Mouse (Mus musculus) embryonic facial prominence, embryonic 14.5 days (tissue): Measurements from ENCODE around the gene Sowaha. TPM values are rescaled to one million over a fixed set of nuclear protein-coding genes. Genes with fewer than 3 reads are reported as not detected.

Experiments used
- ATAC-seq: fragments of 200-750 bp; cut with Nextera tagmentation; 2 replicates; pipeline ENCODE4 v1.8.0; 2017; ENCODE audit warnings: low read depth, moderate number of reproducible peaks, moderate TSS enrichment
- DNase-seq: peaks from one replicate; pipeline ENCODE4 v3.0.0-alpha.2; 2015; ENCODE audit warnings: low spot score
- H3K27ac ChIP-seq: fragments of 300-500 bp; sonication (generic); replicated peaks from 2 replicates; pipeline ENCODE4 v1.5.1; 2014; ENCODE audit warnings: low read depth, mild to moderate bottlenecking, low read length, moderate library complexity
- H3K27me3 ChIP-seq: fragments of 300-500 bp; sonication (generic); replicated peaks from 2 replicates; pipeline ENCODE4 v1.6.1; 2014; ENCODE audit warnings: low read length; ENCODE audit not compliant: control insufficient read depth, insufficient read depth
- H3K36me3 ChIP-seq: fragments of 300-500 bp; sonication (generic); 2 replicates; pipeline ENCODE4 v1.6.1; 2014; ENCODE audit warnings: low read length, mixed read lengths; ENCODE audit not compliant: control insufficient read depth, insufficient read depth
- H3K4me1 ChIP-seq: fragments of 300-500 bp; sonication (generic); 2 replicates; pipeline ENCODE4 v1.6.1; 2014; ENCODE audit warnings: antibody characterized with exemption, low read length; ENCODE audit not compliant: control insufficient read depth, insufficient read depth
- H3K4me2 ChIP-seq: fragments of 300-500 bp; sonication (generic); 2 replicates; pipeline ENCODE4 v1.6.1; 2014; ENCODE audit warnings: low read depth, mild to moderate bottlenecking, low read length, moderate library complexity, mixed read lengths
- H3K4me3 ChIP-seq: fragments of 300-500 bp; sonication (generic); 2 replicates; pipeline ENCODE4 v1.5.1; 2014; ENCODE audit warnings: low read depth, mild to moderate bottlenecking, low read length
- H3K9ac ChIP-seq: fragments of 300-500 bp; sonication (generic); 2 replicates; pipeline ENCODE4 v1.6.1; 2014; ENCODE audit warnings: low read depth, mild to moderate bottlenecking, low read length, moderate library complexity, mixed read lengths
- H3K9me3 ChIP-seq: fragments of 300-500 bp; sonication (generic); 2 replicates; pipeline ENCODE4 v1.6.1; 2016; ENCODE audit warnings: low read length; ENCODE audit not compliant: control insufficient read depth
- WGBS: fragments of 180-500 bp; shearing (Covaris S2); extraction: QIAGEN DNeasy Blood & Tissue Kit; methylation state at CpG from one replicate; pipeline ENCODE4 v1.1.7; 2014; 5-methylcytosine and 5-hydroxymethylcytosine counted together
- polyA plus RNA-seq: library from polyadenylated mRNA; unstranded; fragments of >200 nt; fragmentation: Nextera tagmentation; extraction: Ambion mirVana; gene quantifications from 2 replicates; pipeline ENCODE4 v1.2.1, GENCODE M21; 2014

Sowaha gene
- polyA plus RNA-seq, 1 experiment from 2014 or later, result 1.0 TPM

GRCm38 (mm10) chr11:53485719-53486118 is 5.6 kb upstream of the Sowaha start:
- no peak overlapping the region for H3K27ac ChIP-seq
- no peaks in the 10 kb centered on the region for H3K9me3 ChIP-seq
- no peak for ATAC-seq
- no peak overlapping the region for H3K4me2 ChIP-seq
- peaks cover 18% of the 10 kb centered on the region for H3K27me3 ChIP-seq
- no peaks in the 10 kb centered on the region for H3K36me3 ChIP-seq
- no peak overlapping the region for H3K4me3 ChIP-seq
- 42% methylated on average over 3 of the region's 3 CpGs for WGBS
- H3K4me1 ChIP-seq, result no peaks in the 10 kb centered on the region
- H3K9ac ChIP-seq, result no peak overlapping the region
- no peak for DNase-seq

- Histone ChIP-seq H3K9ac (no peak overlapping the region), H3K27me3 (peaks cover 42% of the 10 kb centered on the region), H3K36me3 (no peaks in the 10 kb centered on the region), H3K4me2 (no peak overlapping the region), H3K9me3 (no peaks in the 10 kb centered on the region), H3K4me1 (0 out of 2 replicates have a peak, but pooled peaks cover 11% of the 10 kb centered on the region), H3K27ac (no peak overlapping the region), H3K4me3 (no peak overlapping the region)
- WGBS, result 76% methylated on average over 9 of the region's 9 CpGs
- ATAC-seq (no peak), DNase-seq (no peak)
Measured at GRCm38 (mm10) chr11:53483159-53483891, 3.3 kb upstream of the Sowaha start.

- Histone ChIP-seq H3K4me1 (0 out of 2 replicates have a peak, but pooled peaks cover 11% of the 10 kb centered on the region), H3K36me3 (no peaks in the 10 kb centered on the region), H3K27me3 (peaks cover 56% of the 10 kb centered on the region), H3K9me3 (no peaks in the 10 kb centered on the region), H3K4me3 (no peak overlapping the region), H3K9ac (no peak overlapping the region), H3K27ac (no peak overlapping the region), H3K4me2 (no peak overlapping the region)
- DNase-seq (no peak), ATAC-seq (no peak)
- 65% methylated on average over 4 of the region's 4 CpGs for WGBS
Measured at GRCm38 (mm10) chr11:53481088-53481730, 1.1 kb upstream of the Sowaha start.

- ATAC-seq (peak; percentile 13), DNase-seq (no peak)
- Histone ChIP-seq H3K36me3 (no peaks in the 10 kb centered on the region), H3K27me3 (peaks cover 64% of the 10 kb centered on the region), H3K9me3 (no peaks in the 10 kb centered on the region), H3K4me2 (peak overlapping the region; percentile 83), H3K4me3 (peak overlapping the region; percentile 47), H3K27ac (no peak overlapping the region), H3K4me1 (0 out of 2 replicates have a peak, but pooled peaks cover 11% of the 10 kb centered on the region), H3K9ac (peak overlapping the region; percentile 49)
- WGBS, result 2% methylated on average over 16 of the region's 62 CpGs
Measured at GRCm38 (mm10) chr11:53479171-53479782, 797 bp downstream of the Sowaha start.

GRCm38 (mm10) chr11:53478383-53479170 is 1.5 kb downstream of the Sowaha start:
- Histone ChIP-seq H3K4me2 (peak overlapping the region; percentile 83), H3K36me3 (no peaks in the 10 kb centered on the region), H3K27me3 (peaks cover 70% of the 10 kb centered on the region), H3K4me3 (peak overlapping the region; percentile 47), H3K9me3 (no peaks in the 10 kb centered on the region), H3K27ac (no peak overlapping the region), H3K9ac (peak overlapping the region; percentile 49), H3K4me1 (0 out of 2 replicates have a peak, but pooled peaks cover 11% of the 10 kb centered on the region)
- 10% methylated on average over 43 of the region's 79 CpGs for WGBS
- no peak for DNase-seq
- peak; percentile 2; the same call in 1 of the 2 replicates for ATAC-seq

- peaks cover 72% of the 10 kb centered on the region for H3K27me3 ChIP-seq
- no peak for DNase-seq
- no peak overlapping the region for H3K4me3 ChIP-seq
- H3K9ac ChIP-seq, result no peak overlapping the region
- H3K27ac ChIP-seq, result no peak overlapping the region
- WGBS, result 25% methylated on average over 7 of the region's 7 CpGs
- 0 out of 2 replicates have a peak, but pooled peaks cover 11% of the 10 kb centered on the region for H3K4me1 ChIP-seq
- H3K4me2 ChIP-seq, result no peak overlapping the region
- no peaks in the 10 kb centered on the region for H3K36me3 ChIP-seq
- ATAC-seq, result no peak
- H3K9me3 ChIP-seq, result no peaks in the 10 kb centered on the region
Measured at GRCm38 (mm10) chr11:53477833-53478232, 2.2 kb downstream of the Sowaha start.

- 22% methylated on average over 8 of the region's 8 CpGs for WGBS
- H3K4me3 ChIP-seq, result no peak overlapping the region
- no peak for ATAC-seq
- no peak for DNase-seq
- no peak overlapping the region for H3K27ac ChIP-seq
- no peaks in the 10 kb centered on the region for H3K36me3 ChIP-seq
- peaks cover 13% of the 10 kb centered on the region; the same call in 1 of the 2 replicates for H3K4me1 ChIP-seq
- peaks cover 65% of the 10 kb centered on the region for H3K27me3 ChIP-seq
- no peaks in the 10 kb centered on the region for H3K9me3 ChIP-seq
- no peak overlapping the region; the same call in 1 of the 2 replicates for H3K4me2 ChIP-seq
- H3K9ac ChIP-seq, result no peak overlapping the region
Measured at GRCm38 (mm10) chr11:53475620-53476019, 4.5 kb downstream of the Sowaha start.

- Histone ChIP-seq H3K27ac (no peak overlapping the region), H3K9me3 (no peaks in the 10 kb centered on the region), H3K36me3 (no peaks in the 10 kb centered on the region), H3K4me2 (no peak overlapping the region), H3K4me3 (no peak overlapping the region), H3K9ac (no peak overlapping the region), H3K27me3 (peaks cover 42% of the 10 kb centered on the region), H3K4me1 (peaks cover 13% of the 10 kb centered on the region)
- no peak for DNase-seq
- WGBS, result 86% methylated on average over 3 of the region's 3 CpGs
- ATAC-seq, result no peak
Measured at GRCm38 (mm10) chr11:53472709-53473108, 7.4 kb downstream of the Sowaha start.
